Mouse (Mus musculus): ENCODE results near the gene Slc7a6os. TPM values are rescaled to one million over a fixed set of nuclear protein-coding genes. Genes with fewer than 3 reads are reported as not detected.
A peak's percentile ranks its signal among the peaks of the same experiment; 100 is the strongest.
"Not testable (repeated sequence)": the region's sequence is repeated elsewhere in the genome, so short reads cannot be mapped to it uniquely, and the experiment has no call there.

The Slc7a6os gene
- polyA plus RNA-seq (2012; ENCODE audit: insufficient read depth, insufficient read length, missing spikeins), result 13.1 and 15.2 TPM in 2 replicates

DNA sequence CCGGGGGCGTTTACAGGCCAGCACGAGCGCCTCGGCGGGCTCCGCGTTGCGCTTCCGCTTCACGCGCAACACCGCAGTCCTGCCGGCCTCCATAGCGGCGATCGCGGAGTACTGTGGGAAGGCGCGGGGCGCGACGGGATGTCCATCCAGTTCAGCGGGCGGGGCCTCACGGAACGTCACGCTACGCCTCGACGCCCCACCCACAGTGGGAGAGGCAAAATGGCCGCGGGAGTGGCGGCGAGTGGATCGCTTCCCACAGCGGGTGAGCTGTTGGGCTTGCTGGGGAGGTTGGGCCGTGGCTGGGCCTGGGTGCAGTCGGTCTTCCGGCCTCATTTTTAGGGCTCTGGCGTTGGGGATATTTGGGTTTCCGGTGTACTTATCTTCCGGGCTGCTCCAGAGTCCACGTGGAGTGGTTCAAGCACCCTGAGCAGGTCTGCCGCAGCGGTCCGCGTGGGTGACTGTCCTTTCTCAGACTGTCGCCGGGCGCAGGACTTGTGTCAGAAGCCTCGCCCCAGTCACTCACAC, at the start of gene Slc7a6os, which contains the start of gene Prmt7:
TSS of gene Slc7a6os (minus strand) at position 115 of the 525 bp plus-strand sequence.
TSS of gene Prmt7 (plus strand) at position 116 of the 525 bp plus-strand sequence.
- H3K4me3 ChIP-seq (ENCODE audit: insufficient read depth, low read depth, low read length), result peak within 1 kb of the TSS; percentile 79
- no peaks in the 10 kb centered on the region for H3K4me1 ChIP-seq (ENCODE audit: control insufficient read depth, insufficient read depth, insufficient read length, low read length)

DNA sequence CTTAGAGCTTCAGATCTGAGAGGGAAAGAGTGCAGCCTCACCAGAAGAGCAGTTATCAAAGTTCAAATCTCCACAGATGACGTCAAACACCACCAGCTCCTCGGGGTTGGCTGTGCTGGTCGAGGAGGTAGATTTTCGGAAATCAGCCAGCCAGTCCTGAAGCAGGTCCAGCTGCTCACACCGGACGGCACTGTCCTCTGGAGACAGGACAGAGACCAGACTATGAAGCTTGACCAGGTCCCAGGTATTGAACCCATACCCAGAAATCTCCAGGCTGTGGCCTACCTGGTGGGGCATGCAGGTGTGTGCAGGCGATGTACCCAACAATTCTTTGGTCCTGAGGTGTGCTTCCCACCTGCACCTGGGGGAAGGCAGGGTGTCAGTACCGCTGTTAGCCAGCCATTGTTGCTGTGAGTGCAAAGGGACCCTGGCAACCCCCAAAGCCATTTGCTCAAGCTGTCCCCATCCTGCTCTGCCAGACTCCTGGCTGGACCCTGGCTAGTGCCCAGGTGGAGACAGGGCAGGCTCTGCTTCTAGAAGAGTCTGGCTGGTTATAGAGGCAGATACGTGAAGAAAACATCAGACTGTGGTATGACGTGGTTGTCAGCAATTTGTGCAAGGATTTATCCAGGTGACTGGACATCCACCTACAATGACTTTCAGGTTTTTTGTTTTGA, 49.0 kb upstream of the Slc7a6os start:
- Histone ChIP-seq H3K4me3 (ENCODE audit: insufficient read depth, low read depth, low read length) (no peak overlapping the region), H3K4me1 (ENCODE audit: control insufficient read depth, insufficient read depth, insufficient read length, low read length) (no peaks in the 10 kb centered on the region), H3K27ac (replicated peaks; ENCODE audit: low read depth, low read length) (no peak overlapping the region)

More for the DNA sequence above, at the start of gene Slc7a6os, which contains the start of gene Prmt7:
- peak within 1 kb of the TSS; percentile 73 for H3K27ac ChIP-seq (replicated peaks; ENCODE audit: low read depth, low read length)

DNA sequence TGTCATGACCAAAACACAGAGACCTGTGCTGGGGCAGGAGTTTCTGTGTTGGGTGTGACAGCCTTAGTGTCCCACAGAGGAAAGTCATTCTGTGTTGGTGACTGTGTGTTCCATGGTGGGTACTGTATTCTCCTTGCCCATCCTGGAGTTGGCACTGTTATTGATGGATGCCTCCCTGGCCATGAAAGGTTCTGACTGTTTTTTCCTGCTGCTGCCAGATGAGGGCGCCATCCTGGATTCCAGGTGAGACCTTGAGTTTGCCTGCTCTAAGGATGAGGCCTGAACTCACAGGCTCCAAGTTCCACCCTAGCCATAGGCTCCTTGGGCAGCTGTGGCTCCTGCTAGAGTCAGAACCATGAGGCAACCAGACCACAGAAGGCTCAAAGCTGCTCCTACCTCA, 47.4 kb upstream of the Slc7a6os start:
- Histone ChIP-seq H3K4me3 (ENCODE audit: insufficient read depth, low read depth, low read length) (no peak overlapping the region), H3K27ac (replicated peaks; ENCODE audit: low read depth, low read length) (no peak overlapping the region), H3K4me1 (ENCODE audit: control insufficient read depth, insufficient read depth, insufficient read length, low read length) (no peaks in the 10 kb centered on the region)

DNA sequence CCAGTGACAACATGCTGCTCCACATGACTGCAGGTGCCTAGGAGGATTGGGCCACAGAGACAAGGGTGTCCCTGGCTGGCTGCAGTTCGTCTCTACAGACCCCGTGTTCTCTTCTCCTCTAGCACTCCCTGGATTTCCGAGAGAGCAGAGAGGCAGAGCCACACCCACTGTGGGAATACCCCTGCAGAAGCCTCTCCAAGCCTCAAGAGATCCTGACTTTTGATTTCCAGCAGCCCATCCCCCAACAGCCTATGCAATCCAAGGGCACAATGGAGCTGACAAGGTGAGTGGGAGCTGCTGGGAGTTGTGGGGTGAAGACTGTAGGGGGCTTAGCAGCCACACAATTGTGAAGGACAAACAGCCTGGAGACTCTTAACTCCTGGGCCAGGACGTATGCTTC, 39.5 kb upstream of the Slc7a6os start:
- H3K4me1 ChIP-seq (ENCODE audit: control insufficient read depth, insufficient read depth, insufficient read length, low read length), result no peaks in the 10 kb centered on the region
- no peak overlapping the region for H3K27ac ChIP-seq (replicated peaks; ENCODE audit: low read depth, low read length)
- no peak overlapping the region for H3K4me3 ChIP-seq (ENCODE audit: insufficient read depth, low read depth, low read length)

DNA sequence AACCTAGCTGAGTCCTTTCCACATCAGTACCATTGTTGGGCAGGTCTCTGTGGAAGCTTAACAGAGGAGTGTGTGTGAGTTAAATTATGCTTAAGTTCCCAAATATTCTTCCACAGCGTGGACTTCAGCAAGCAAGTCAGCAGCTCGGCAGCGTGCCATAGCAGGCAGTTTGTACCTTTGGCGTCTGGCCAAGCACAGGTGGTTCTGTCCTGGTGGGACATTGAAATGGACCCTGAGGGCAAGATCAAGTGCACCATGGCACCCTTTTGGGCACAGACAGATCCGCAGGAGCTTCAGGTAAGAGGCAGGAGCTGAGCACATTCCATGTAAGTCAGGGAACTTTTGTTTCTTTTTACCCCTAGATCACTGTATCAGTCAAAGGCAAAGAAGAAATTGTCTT, 26.4 kb upstream of the Slc7a6os start:
- no peak overlapping the region for H3K27ac ChIP-seq (replicated peaks; ENCODE audit: low read depth, low read length)
- H3K4me1 ChIP-seq (ENCODE audit: control insufficient read depth, insufficient read depth, insufficient read length, low read length), result no peaks in the 10 kb centered on the region
- H3K4me3 ChIP-seq (ENCODE audit: insufficient read depth, low read depth, low read length), result no peak overlapping the region

DNA sequence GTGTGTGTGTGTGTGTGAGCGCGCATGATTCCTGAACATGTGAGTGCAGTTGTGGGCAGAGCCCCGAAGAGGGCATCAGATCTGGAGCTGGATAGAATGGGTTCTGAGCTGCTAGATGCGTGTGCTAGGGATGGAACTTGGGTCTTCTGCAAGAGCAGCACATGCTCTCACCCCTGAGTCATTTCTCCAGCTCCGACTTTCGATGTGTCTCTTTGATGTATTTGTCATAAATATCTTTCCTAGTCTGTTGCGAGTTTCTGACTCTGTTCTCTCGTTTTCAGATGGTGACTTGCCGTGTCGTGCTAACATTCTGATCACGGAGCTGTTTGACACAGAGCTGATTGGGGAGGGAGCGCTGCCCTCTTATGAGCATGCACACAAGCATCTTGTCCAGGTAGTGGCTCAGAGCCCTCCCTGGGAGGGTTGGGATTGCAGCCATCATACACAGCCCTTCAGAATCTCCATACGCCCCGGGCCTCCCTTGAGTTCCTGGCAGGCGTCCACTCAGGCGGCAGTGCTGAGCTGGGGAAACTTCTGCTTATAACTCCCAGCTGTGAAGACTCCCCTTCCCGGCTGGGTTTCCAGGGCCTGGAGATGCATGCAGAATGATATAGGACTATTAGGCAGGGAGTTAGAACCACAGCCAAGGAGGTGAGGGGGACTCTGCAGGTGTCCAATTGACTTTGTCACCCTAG, 24.0 kb upstream of the Slc7a6os start:
- no peak overlapping the region for H3K27ac ChIP-seq (replicated peaks; ENCODE audit: low read depth, low read length)
- no peak overlapping the region for H3K4me3 ChIP-seq (ENCODE audit: insufficient read depth, low read depth, low read length)
- H3K4me1 ChIP-seq (ENCODE audit: control insufficient read depth, insufficient read depth, insufficient read length, low read length), result no peaks in the 10 kb centered on the region

DNA sequence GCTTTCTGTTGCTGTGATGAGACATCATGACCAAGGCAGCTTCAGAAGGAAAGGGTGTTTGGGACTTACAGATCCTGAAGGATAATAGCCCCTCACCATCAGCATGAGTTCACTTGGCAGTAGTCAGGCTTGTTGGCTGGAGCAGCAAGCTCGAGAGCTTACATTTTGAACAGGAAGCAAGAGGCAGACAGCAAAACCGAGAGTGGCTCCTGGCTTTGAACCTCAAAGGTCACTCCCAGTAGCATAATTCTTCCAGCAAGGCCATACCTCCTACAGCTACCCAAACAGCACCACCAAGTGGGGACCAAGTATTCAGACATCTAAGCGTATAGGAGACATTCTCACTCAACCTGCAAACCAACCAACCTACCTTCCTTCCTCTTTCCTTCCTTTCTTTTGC, 22.0 kb upstream of the Slc7a6os start:
- H3K4me1 ChIP-seq (ENCODE audit: control insufficient read depth, insufficient read depth, insufficient read length, low read length), result no peaks in the 10 kb centered on the region
- H3K27ac ChIP-seq (replicated peaks; ENCODE audit: low read depth, low read length), result no peak overlapping the region
- H3K4me3 ChIP-seq (ENCODE audit: insufficient read depth, low read depth, low read length), result no peak overlapping the region

DNA sequence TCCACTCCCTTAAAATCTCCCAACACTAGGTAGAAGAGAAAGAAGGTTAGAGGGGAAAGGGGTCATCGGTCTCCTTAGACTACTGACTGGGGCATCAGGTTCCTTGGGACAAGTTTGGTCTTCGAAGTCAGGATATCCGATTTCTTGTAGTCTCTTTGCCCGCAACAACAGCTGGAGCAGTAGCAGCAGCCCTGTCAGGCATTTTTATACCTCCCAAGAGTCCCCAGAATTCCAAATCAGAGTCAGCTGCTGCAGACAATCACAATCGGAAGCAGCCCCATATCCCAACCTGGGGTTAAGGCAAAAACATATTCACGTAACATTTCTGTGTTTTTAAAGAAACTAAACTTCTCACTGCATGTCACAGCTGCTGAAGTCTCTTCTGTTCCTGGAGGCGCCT, 20.8 kb upstream of the Slc7a6os start:
- H3K4me3 ChIP-seq (ENCODE audit: insufficient read depth, low read depth, low read length), result no peak overlapping the region
- H3K27ac ChIP-seq (replicated peaks; ENCODE audit: low read depth, low read length), result no peak overlapping the region
- H3K4me1 ChIP-seq (ENCODE audit: control insufficient read depth, insufficient read depth, insufficient read length, low read length), result no peaks in the 10 kb centered on the region

DNA sequence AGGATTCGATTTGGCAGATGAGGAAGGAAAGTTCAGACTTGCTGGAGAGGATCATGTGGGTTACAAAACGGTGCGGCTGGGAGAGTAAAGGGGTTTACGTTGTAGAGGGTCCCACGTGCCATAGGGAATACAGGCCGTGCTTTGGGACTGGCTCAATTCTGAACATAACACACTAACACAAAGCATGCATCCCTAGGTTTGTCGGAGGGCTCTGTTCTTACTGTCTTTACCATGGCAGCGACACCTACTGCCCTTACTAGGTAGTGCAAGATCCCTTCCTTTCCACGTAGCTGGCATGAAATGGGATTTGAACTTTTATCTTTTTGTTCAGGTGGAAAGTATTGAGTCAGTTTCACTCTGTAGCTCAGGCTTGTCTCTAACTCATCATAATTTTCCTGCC, 15.9 kb upstream of the Slc7a6os start:
- Histone ChIP-seq H3K4me1 (ENCODE audit: control insufficient read depth, insufficient read depth, insufficient read length, low read length) (no peaks in the 10 kb centered on the region), H3K4me3 (ENCODE audit: insufficient read depth, low read depth, low read length) (no peak overlapping the region), H3K27ac (replicated peaks; ENCODE audit: low read depth, low read length) (no peak overlapping the region)

DNA sequence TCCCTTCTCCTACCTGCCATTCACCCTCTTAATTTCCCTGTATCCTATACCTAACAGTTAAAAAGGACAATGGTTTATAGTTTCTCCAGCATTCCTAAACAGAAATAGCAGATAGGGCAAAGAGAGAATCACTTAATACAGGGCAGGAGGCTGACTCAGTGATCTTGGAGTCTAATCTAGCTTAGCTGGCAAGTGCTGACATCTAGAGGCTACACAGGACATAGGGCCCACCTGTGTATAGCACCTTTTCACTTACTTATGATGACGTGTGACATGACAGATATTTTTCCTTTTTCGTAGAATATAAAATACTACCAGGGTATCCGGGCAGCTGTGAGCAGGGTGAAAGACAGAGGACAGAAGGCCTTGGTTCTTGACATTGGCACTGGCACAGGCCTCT, 8.9 kb upstream of the Slc7a6os start:
- Histone ChIP-seq H3K4me1 (ENCODE audit: control insufficient read depth, insufficient read depth, insufficient read length, low read length) (no peaks in the 10 kb centered on the region), H3K27ac (replicated peaks; ENCODE audit: low read depth, low read length) (no peak overlapping the region), H3K4me3 (ENCODE audit: insufficient read depth, low read depth, low read length) (no peak overlapping the region)

DNA sequence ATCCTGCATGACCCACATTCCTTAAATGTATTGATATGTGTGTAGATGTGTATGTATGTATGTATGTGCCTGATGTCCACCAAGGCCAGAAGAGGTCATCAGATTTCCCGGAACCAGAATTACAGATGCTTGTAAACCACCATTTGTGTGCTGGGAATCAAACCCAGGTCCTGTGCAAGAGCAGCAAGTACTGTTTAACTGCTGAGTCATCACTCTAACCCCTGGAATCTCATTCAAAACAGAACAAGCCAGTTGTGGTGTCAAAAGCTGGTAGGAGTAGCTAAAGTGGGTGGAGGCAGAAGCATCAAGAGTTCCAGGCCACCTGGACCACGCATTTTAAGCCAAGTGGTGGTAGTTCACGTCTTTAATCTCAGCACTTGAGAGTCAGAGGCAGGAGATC, 3.2 kb upstream of the Slc7a6os start:
- no peaks in the 10 kb centered on the region for H3K4me1 ChIP-seq (ENCODE audit: control insufficient read depth, insufficient read depth, insufficient read length, low read length)
- H3K4me3 ChIP-seq (ENCODE audit: insufficient read depth, low read depth, low read length), result no peak overlapping the region
- no peak overlapping the region for H3K27ac ChIP-seq (replicated peaks; ENCODE audit: low read depth, low read length)

DNA sequence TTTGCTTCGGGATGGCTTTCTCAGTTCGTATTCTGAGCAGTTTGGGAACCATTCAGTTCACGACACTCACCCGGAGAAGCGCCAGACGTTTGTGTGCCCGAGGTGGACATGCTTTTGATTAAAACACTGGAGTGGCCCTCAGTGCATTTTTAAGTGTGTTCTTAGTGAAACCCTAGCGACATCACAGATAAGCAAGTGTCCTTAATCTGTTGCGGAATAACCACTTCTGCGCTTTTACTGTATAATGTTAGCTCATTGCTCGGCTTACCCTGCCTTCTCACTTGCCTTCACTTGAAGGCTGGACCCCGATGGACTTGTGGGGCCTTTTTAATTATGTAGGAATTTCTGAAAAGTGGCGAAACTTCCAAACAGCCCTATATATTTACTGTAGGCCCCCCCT, 686 bp upstream of the Slc7a6os start:
- no peaks in the 10 kb centered on the region for H3K4me1 ChIP-seq (ENCODE audit: control insufficient read depth, insufficient read depth, insufficient read length, low read length)
- H3K4me3 ChIP-seq (ENCODE audit: insufficient read depth, low read depth, low read length), result peak overlapping the region; percentile 79
- H3K27ac ChIP-seq (replicated peaks; ENCODE audit: low read depth, low read length), result peak overlapping the region; percentile 16

DNA sequence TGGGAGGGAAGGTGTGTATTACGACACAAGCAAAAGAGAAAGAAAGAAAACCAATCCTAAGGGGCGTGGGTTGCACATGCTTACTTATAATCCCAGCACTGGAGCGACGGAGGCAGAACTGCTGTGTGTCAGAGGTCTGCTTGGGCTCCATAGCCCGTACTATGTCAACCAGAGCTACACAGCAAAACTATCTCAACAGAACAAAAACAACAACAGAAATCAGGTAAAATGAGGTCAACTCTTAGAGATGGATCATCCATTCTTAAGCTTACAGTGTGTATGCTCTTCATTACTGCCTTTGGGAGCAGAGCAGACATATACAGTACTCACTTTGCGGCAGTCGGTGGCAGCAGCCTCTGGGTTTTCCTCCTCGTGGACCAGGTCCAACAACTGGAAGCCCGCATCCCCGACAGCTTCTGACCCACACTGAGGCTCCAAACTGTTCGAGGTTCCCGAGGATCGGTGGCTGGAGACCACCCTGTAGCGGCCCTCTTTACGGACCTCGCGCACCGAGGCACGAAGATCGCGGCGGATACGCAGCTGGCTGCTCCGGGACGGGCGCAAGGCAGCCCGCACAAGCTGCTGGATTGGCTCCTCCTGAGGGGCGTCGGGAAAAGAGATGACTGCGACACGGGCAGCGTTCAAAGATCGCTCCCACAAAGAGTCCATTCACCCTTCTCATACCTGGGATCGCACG, 552 bp downstream of the Slc7a6os start:
- Histone ChIP-seq H3K27ac (replicated peaks; ENCODE audit: low read depth, low read length) (peak overlapping the region; percentile 73), H3K4me3 (ENCODE audit: insufficient read depth, low read depth, low read length) (peak overlapping the region; percentile 79), H3K4me1 (ENCODE audit: control insufficient read depth, insufficient read depth, insufficient read length, low read length) (no peaks in the 10 kb centered on the region)

DNA sequence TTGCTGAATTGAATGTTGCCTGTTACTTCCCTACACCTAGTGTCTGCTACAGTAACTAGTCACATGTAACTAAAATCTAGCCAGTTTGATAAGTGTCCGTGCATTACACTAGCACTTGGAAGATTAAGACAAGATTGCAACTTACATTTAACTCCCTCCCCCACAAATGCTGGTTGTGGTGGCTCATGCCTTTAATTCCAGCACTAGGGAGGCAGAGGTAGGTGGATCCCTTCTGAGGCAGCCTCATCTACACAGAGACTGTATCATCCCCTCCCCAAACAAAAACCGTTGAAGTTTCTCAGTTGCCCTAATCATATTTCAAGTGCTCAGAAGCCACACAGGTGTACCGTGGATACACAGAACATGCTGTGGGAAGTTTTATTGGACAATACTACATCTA, 11.1 kb downstream of the Slc7a6os start:
- not testable (repeated sequence) for H3K4me1 ChIP-seq (ENCODE audit: control insufficient read depth, insufficient read depth, insufficient read length, low read length); H3K27ac ChIP-seq (replicated peaks; ENCODE audit: low read depth, low read length); H3K4me3 ChIP-seq (ENCODE audit: insufficient read depth, low read depth, low read length)

DNA sequence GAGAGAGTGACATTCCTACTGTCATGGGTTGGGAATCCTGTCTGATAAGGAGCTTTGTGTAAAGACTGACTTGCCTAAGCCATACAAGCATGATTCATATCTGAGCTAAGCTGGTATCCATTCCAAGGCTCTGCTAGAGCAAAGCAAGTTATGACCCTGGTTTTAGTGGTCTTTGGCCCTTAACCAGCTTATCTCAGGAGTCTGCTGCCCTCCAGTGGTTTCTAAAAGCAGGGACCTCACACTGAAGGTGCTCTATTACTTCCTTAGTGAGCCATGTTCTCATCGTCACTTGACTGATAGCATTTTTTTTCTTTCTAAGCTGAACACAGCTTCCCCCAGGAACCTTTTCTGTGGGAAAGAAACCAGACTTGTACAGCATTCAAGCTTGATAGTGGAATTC, 12.0 kb downstream of the Slc7a6os start:
- H3K4me3 ChIP-seq (ENCODE audit: insufficient read depth, low read depth, low read length), result no peak overlapping the region
- H3K27ac ChIP-seq (replicated peaks; ENCODE audit: low read depth, low read length), result no peak overlapping the region
- no peaks in the 10 kb centered on the region for H3K4me1 ChIP-seq (ENCODE audit: control insufficient read depth, insufficient read depth, insufficient read length, low read length)
